Mouse (Mus musculus) kidney, postnatal 25 days (tissue): ENCODE data around the gene Tsga8.

Source experiments
- DNase-seq, 2 experiments: peaks; one replicate each; pipeline ENCODE4 v3.0.0; 2021; ENCODE audit warnings: mixed read lengths in 2 of 2

Gene Tsga8

GRCm38 (mm10) chrX:83487598-83487997, at the start of gene Tsga8:
Gene Tsga8, minus strand, starts transcription at chrX:83487924.
- no peak for DNase-seq
